Mouse (Mus musculus): Measurements from ENCODE around the gene Ift57. TPM values are rescaled to one million over a fixed set of nuclear protein-coding genes. Genes with fewer than 3 reads are reported as not detected.

Ift57 gene
- total RNA-seq (2022) = 10 to 100 TPM; 11.6 to 15.4 (median 14.3) TPM

- peak; percentile 98 for DNase-seq (ENCODE audit: low spot score)
Observed at GRCm38 (mm10) chr16:49698620-49699525, at the start of gene Ift57. Gene Ift57 (plus strand): TSS chr16:49699233.

GRCm38 (mm10) chr16:49657182-49657581 is 41.9 kb upstream of the Ift57 start:
- no peak for DNase-seq (ENCODE audit: low spot score)

- no peak for DNase-seq (ENCODE audit: low spot score)
Observed at GRCm38 (mm10) chr16:49658029-49658428, 41.0 kb upstream of the Ift57 start.

GRCm38 (mm10) chr16:49659131-49659530 is 39.9 kb upstream of the Ift57 start:
- DNase-seq (ENCODE audit: low spot score) = no peak

- no peak for DNase-seq (ENCODE audit: low spot score)
Observed at GRCm38 (mm10) chr16:49660111-49660510, 38.9 kb upstream of the Ift57 start.

- no peak for DNase-seq (ENCODE audit: low spot score)
Observed at GRCm38 (mm10) chr16:49662201-49662600, 36.8 kb upstream of the Ift57 start.

GRCm38 (mm10) chr16:49664677-49665076 is 34.4 kb upstream of the Ift57 start:
- DNase-seq (ENCODE audit: low spot score) = no peak

GRCm38 (mm10) chr16:49679666-49680065 is 19.4 kb upstream of the Ift57 start:
- no peak for DNase-seq (ENCODE audit: low spot score)

- no peak for DNase-seq (ENCODE audit: low spot score)
Observed at GRCm38 (mm10) chr16:49684961-49685360, 14.1 kb upstream of the Ift57 start.

GRCm38 (mm10) chr16:49699821-49700220 is 788 bp downstream of the Ift57 start:
- DNase-seq (ENCODE audit: low spot score) = no peak

GRCm38 (mm10) chr16:49708074-49708473 is 9.0 kb downstream of the Ift57 start:
- no peak for DNase-seq (ENCODE audit: low spot score)

GRCm38 (mm10) chr16:49710188-49710587 is 11.2 kb downstream of the Ift57 start:
- DNase-seq (ENCODE audit: low spot score) = no peak

- DNase-seq (ENCODE audit: low spot score) = no peak
Observed at GRCm38 (mm10) chr16:49713302-49713701, 14.3 kb downstream of the Ift57 start.

- DNase-seq (ENCODE audit: low spot score) = no peak
Observed at GRCm38 (mm10) chr16:49720671-49721070, 21.6 kb downstream of the Ift57 start.

GRCm38 (mm10) chr16:49721678-49722077 is 22.6 kb downstream of the Ift57 start:
- DNase-seq (ENCODE audit: low spot score) = no peak

- no peak for DNase-seq (ENCODE audit: low spot score)
Observed at GRCm38 (mm10) chr16:49723222-49723621, 24.2 kb downstream of the Ift57 start.

GRCm38 (mm10) chr16:49724232-49724631 is 25.2 kb downstream of the Ift57 start:
- no peak for DNase-seq (ENCODE audit: low spot score)

GRCm38 (mm10) chr16:49724931-49725330 is 25.9 kb downstream of the Ift57 start:
- DNase-seq (ENCODE audit: low spot score) = no peak

- no peak for DNase-seq (ENCODE audit: low spot score)
Observed at GRCm38 (mm10) chr16:49725446-49725845, 26.4 kb downstream of the Ift57 start.

GRCm38 (mm10) chr16:49726216-49726615 is 27.2 kb downstream of the Ift57 start:
- no peak for DNase-seq (ENCODE audit: low spot score)

- no peak for DNase-seq (ENCODE audit: low spot score)
Observed at GRCm38 (mm10) chr16:49726761-49727160, 27.7 kb downstream of the Ift57 start.

GRCm38 (mm10) chr16:49736536-49736935 is 37.5 kb downstream of the Ift57 start:
- no peak for DNase-seq (ENCODE audit: low spot score)

- DNase-seq (ENCODE audit: low spot score) = no peak
Observed at GRCm38 (mm10) chr16:49747360-49747759, 48.3 kb downstream of the Ift57 start.
